In the genomic region with DNA sequence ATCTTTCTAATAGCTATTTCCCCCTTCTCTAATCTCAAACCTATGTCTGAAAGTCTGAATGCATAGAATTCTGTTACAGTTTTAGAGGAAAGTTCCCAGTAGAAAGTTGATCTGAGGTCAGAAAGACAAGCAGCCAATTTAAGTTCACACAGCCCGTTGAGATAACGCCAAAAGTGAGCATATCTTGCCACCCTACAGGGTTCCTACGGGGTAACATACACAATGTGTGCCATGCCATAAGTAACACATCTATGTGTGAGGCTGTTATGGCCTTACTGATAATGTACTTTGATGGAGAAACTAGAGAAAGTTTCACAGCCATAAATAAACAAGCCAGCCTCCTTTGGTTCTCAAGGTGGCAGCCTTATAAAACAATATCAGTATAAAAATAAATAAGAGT, we compare ENCODE assay signal across 24 mouse cellular contexts. TPM values are rescaled to one million over a fixed set of nuclear protein-coding genes. Genes with fewer than 3 reads are reported as not detected.
"Had no signal": no experiment of that assay in that cellular context is flagged by ENCODE, and none has a peak within 500 bp of the region (broad histone marks: within the 10 kb centered on the region; RNA-seq: fewer than 3 reads in every experiment).

No protein-coding gene starts in this region.

- DNase-seq: gastrocnemius, postnatal 14 days; gastrocnemius, postnatal 36 days; heart, adult 2 months; heart, postnatal 14 days; heart, postnatal 36 days; kidney, adult 11 months; kidney, adult 2 months; kidney, adult 9 months; kidney, postnatal 14 days; kidney, postnatal 36 days; layer of hippocampus, adult 9-11 months; layer of hippocampus, postnatal 36 days; liver had no signal

- ATAC-seq: hindbrain, postnatal 0 days; intestine, embryonic 16.5 days had no signal

RNA-seq across cellular contexts. Expression of a gene that starts 26.1 kb away (rescaled TPM):
- total RNA-seq: gastrocnemius, adult 18-20 months; gastrocnemius, adult 8-10 months; gastrocnemius, postnatal 14 days; gastrocnemius, postnatal 36 days; heart, adult 2 months; heart, postnatal 14 days; heart, postnatal 36 days; hematopoietic stem cell, adult 5-6 weeks; hindbrain, postnatal 0 days; layer of hippocampus, adult 18-20 months; layer of hippocampus, adult 8-10 months; layer of hippocampus, postnatal 14 days; layer of hippocampus, postnatal 36 days; left cerebral cortex, adult 18-20 months; left cerebral cortex, postnatal 14 days; left cerebral cortex, postnatal 36 days had no signal
